Mouse (Mus musculus) ES-Bruce4 (cell line): ENCODE measurements at regions not wholly inside any gene's neighbourhood (a gene's known extent, or its start where the extent isn't known, plus 50 kb on each side); places are given as distances from the start of the nearest gene placed in this dataset.

Source experiments
- CTCF ChIP-seq: IDR thresholded peaks from one replicate; pipeline ENCODE4 v1.8.1; 2011; ENCODE audit warnings: low read depth, low read length
- POLR2A ChIP-seq: IDR thresholded peaks from one replicate; pipeline ENCODE4 v1.8.1; 2011; ENCODE audit warnings: low read length; ENCODE audit not compliant: insufficient read depth

DNA sequence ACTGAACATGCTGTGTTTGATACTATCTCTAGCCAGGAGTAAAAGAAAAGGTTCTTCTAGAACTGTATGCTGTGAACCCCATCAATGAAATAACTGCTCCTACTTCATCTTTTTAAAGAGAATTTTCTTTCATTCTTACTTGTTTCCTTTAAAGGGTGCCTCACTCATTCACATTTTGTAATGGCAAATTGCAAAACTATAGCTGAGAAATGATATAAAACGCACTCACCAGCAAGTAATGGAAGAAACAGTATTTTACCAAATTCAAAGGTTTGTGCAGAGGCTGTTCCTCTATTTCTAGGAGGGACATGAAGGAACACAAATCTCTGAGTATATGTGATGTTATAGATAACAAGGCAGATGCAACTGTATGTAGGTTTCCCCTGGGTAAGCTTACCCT, 183.4 kb downstream of the Gm11146 start:
- TF ChIP-seq CTCF (no peak), POLR2A (no peak)
